Mouse (Mus musculus) limb, embryonic 11.5 days (tissue): ENCODE results near the gene Gucy2c. TPM values are rescaled to one million over a fixed set of nuclear protein-coding genes. Genes with fewer than 3 reads are reported as not detected.

Experiments
- ATAC-seq: fragments of 200-750 bp; cut with Nextera tagmentation; 2 replicates; pipeline ENCODE4 v1.8.0; 2017; ENCODE audit warnings: low read depth; ENCODE audit not compliant: insufficient number of reproducible peaks, low FRiP score, low TSS enrichment
- DNase-seq: peaks from one replicate; pipeline ENCODE4 v3.0.0-alpha.2; 2015; ENCODE audit warnings: low spot score
- H3K27ac ChIP-seq: fragments of 300-500 bp; sonication (generic); replicated peaks from 2 replicates; pipeline ENCODE4 v1.5.1; 2014; ENCODE audit warnings: low read depth, mild to moderate bottlenecking, low read length
- H3K27me3 ChIP-seq: fragments of 300-500 bp; sonication (generic); 2 replicates; pipeline ENCODE4 v1.6.1; 2014; ENCODE audit warnings: mild to moderate bottlenecking, low read length, mixed read lengths; ENCODE audit not compliant: control insufficient read depth, insufficient read depth
- H3K36me3 ChIP-seq: fragments of 300-500 bp; sonication (generic); 2 replicates; pipeline ENCODE4 v1.6.1; 2014; ENCODE audit warnings: mild to moderate bottlenecking, low read length, moderate library complexity, mixed read lengths; ENCODE audit not compliant: control insufficient read depth, insufficient read depth
- H3K4me1 ChIP-seq: fragments of 300-500 bp; sonication (generic); 2 replicates; pipeline ENCODE4 v1.6.1; 2014; ENCODE audit warnings: low read length, mixed read lengths; ENCODE audit not compliant: control insufficient read depth, insufficient read depth
- H3K4me2 ChIP-seq: fragments of 300-500 bp; sonication (generic); 2 replicates; pipeline ENCODE4 v1.6.1; 2014; ENCODE audit warnings: low read depth, mild to moderate bottlenecking, moderate library complexity; ENCODE audit not compliant: severe bottlenecking
- H3K4me3 ChIP-seq: fragments of 300-500 bp; sonication (generic); 2 replicates; pipeline ENCODE4 v1.5.1; 2014; ENCODE audit warnings: low read depth, low read length
- H3K9ac ChIP-seq: fragments of 300-500 bp; sonication (generic); 2 replicates; pipeline ENCODE4 v1.6.1; 2014; ENCODE audit warnings: mild to moderate bottlenecking, low read length
- H3K9me3 ChIP-seq: fragments of 300-500 bp; sonication (generic); 2 replicates; pipeline ENCODE4 v1.6.1; 2016; ENCODE audit warnings: low read length; ENCODE audit not compliant: control insufficient read depth
- WGBS: fragments of 180-500 bp; shearing (Covaris S2); extraction: QIAGEN DNeasy Blood & Tissue Kit; methylation state at CpG from one replicate; pipeline ENCODE4 v1.1.7; 2014; 5-methylcytosine and 5-hydroxymethylcytosine counted together
- polyA plus RNA-seq: library from polyadenylated mRNA; unstranded; fragments of >200 nt; fragmentation: Nextera tagmentation; extraction: Ambion mirVana; gene quantifications from 2 replicates; pipeline ENCODE4 v1.2.1, GENCODE M21; 2014

Gucy2c gene
- polyA plus RNA-seq, 1 experiment from 2014 or later = 0.35 TPM

DNA sequence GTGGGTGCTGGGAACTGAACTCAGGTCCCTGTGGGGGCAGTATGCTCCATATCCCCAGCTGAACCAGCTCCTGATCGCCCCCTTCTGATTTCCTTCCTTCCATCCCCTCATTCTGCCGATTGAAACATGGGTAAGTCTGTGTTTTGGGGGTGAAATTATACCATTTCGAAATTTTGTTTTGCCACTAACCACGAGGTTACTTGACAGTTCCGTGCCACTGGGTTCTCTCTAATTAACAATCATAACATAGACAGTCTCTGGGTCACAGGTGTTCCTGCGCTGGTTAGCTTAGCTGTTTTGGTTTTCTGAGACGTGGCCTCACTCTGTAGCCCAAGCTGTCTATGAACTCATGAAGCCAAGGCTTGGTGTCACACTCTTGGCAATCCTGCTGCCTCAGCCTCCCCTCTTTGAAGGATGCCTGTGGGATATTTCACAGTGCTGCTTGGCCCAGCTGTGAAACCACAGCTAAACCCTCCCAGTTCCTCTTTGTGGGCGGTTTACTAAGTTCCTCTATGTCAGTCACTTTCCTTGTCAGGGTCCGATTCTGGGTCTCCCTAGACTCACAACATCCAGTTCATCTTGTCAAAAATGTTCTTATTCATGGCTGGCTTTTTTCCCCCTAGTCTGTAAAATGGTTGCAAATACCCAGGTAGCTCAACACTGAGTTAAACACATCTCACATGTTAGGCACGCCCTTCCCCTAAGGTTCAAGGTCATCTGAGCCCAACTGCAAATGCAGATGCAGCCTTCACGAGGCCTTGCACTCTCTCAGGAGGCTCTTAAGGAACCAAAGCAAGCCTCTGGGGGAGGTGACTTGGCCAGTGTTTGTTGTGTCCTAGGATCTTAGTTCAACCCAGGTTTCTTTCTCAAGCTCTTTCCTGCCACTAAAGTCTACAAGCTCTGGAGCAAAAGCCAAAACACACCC, 97.9 kb downstream of the Gucy2c start:
- no peaks in the 10 kb centered on the region for H3K27me3 ChIP-seq
- no peak overlapping the region for H3K9ac ChIP-seq
- DNase-seq (no peak), ATAC-seq (no peak)
- no peak overlapping the region for H3K4me3 ChIP-seq
- no peaks in the 10 kb centered on the region for H3K36me3 ChIP-seq
- no peaks in the 10 kb centered on the region for H3K9me3 ChIP-seq
- no peaks in the 10 kb centered on the region for H3K4me1 ChIP-seq
- no peak overlapping the region for H3K27ac ChIP-seq
- 86% methylated on average over 11 of the region's 11 CpGs for WGBS
- H3K4me2 ChIP-seq = no peak overlapping the region

DNA sequence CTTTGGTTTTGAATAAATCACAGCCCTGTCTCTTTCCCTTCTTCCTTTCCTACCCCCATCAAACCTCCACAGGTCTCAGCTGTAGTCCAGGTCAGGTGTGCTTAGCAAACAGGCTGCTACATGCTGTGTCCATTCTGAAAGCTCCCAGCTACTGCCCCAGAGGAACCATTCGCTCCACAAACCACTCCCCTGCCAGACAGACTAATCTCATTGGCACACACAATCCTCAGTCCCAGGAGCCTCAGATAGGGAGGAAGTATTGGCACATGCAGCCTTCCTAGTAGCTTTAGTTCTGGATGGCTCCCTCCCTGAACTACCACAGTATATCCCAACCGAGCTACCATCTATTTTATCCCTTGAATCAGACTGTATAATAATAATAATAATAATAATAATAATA, 102.2 kb downstream of the Gucy2c start:
- DNase-seq (no peak), ATAC-seq (no peak)
- Histone ChIP-seq H3K9me3 (no peaks in the 10 kb centered on the region), H3K4me1 (no peaks in the 10 kb centered on the region), H3K4me3 (no peak overlapping the region), H3K27ac (no peak overlapping the region), H3K4me2 (no peak overlapping the region), H3K9ac (no peak overlapping the region), H3K27me3 (no peaks in the 10 kb centered on the region), H3K36me3 (no peaks in the 10 kb centered on the region)
- 41% methylated on average over 2 of the region's 2 CpGs for WGBS

DNA sequence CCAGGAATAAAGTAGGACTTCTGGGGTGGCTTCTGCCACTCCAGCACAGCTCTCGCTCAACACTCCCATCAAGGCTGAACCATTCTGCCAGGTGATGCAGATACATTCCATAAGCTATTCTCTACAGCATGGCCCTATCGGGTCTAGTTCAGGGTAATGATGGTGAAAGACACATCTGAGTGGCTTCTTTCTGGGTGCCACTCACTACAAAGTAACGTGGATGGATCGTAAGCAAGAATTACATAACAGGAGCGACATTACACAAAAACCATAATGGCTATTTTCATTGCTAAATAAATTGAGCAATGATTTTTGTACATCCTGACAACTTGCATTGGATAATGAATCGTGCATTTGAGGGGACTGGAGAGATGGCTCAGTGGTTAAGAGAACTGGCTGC, 106.6 kb downstream of the Gucy2c start:
- 92% methylated on average over 6 of the region's 6 CpGs for WGBS
- no peak for ATAC-seq
- H3K36me3 ChIP-seq = no peaks in the 10 kb centered on the region
- H3K27ac ChIP-seq = no peak overlapping the region
- H3K4me1 ChIP-seq = no peaks in the 10 kb centered on the region
- DNase-seq = no peak
- no peaks in the 10 kb centered on the region for H3K27me3 ChIP-seq
- no peak overlapping the region for H3K9ac ChIP-seq
- H3K4me2 ChIP-seq = no peak overlapping the region
- H3K9me3 ChIP-seq = no peaks in the 10 kb centered on the region
- H3K4me3 ChIP-seq = no peak overlapping the region

DNA sequence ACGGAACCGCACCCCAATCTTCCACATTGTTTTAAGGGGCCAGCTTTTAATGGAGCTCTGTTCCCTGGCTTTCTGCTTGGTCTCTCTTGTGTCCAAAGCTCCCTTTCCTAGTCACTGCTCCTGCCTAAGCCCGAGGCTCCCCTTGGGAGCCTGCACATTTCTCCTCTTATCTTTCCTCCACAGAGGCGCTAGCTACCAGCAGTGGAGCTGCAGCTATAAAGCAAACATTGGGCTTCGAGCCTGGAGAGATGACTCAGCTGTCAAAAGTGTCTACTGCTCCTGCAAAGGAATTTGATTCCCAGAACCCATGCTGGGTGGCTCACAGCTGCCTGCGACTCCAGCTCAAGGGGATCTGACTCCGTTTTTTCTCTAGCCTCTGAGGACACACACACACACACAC, 109.1 kb downstream of the Gucy2c start:
- Histone ChIP-seq H3K27me3 (no peaks in the 10 kb centered on the region), H3K4me3 (no peak overlapping the region), H3K4me2 (no peak overlapping the region), H3K36me3 (no peaks in the 10 kb centered on the region), H3K9me3 (no peaks in the 10 kb centered on the region), H3K9ac (no peak overlapping the region), H3K4me1 (no peaks in the 10 kb centered on the region), H3K27ac (no peak overlapping the region)
- 83% methylated on average over 7 of the region's 7 CpGs for WGBS
- no peak for DNase-seq
- no peak for ATAC-seq

DNA sequence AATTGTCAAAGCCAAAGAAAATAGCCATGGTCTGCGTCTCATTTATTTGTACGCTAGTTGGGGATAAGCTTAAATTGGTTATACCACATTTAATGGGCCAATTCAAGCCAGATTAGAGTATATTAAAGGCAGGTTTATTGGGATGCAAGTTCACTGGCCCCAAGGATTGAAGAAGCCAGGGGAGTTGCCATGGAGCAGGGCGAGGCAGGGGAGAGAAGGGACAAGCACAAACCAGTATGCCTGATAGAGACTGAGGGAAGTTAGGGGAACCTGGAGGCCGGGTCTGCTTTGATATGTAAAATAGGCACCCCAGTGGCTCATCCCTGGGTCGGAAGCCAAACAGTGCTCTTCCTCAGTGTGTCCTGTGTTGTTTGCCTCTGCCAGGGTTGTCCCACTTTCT, 112.3 kb downstream of the Gucy2c start:
- Histone ChIP-seq H3K27me3 (no peaks in the 10 kb centered on the region), H3K4me2 (no peak overlapping the region), H3K9me3 (no peaks in the 10 kb centered on the region), H3K9ac (no peak overlapping the region), H3K27ac (no peak overlapping the region), H3K4me1 (no peaks in the 10 kb centered on the region), H3K36me3 (no peaks in the 10 kb centered on the region), H3K4me3 (no peak overlapping the region)
- DNase-seq = no peak
- 49% methylated on average over 5 of the region's 5 CpGs for WGBS
- ATAC-seq = no peak

DNA sequence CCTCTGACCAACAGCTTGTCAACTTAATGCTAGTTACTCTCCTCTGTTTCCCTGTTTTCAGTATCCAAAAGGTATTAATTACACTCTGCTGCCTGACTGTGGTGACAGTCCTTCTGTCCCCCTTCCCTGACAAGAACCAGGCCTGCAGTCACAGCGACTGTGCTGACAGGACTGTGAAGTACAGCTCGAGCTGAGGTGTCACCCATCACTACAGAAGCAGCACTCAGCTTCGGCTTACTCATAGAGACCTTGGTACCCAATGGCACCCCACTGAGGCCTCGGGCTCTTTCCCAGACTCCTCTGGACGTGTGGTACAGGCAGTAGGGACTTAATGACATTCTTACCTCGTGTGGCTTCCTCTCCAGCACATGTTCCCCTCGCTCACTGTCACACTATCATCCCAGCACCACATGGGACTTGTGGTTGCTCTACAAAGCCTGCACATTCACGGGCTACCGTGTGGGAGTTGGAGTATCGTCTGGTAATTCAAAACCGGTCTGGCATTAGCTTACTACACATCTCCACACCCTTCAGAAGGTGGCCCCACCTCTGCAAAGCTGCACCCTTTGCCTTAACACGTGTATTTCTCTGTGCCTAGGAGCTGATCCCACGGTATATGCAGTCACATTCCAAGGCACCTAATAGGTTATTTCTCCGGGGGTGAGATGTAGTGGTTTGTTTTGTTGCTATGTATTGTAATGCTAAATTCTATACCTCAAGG, 113.1 kb downstream of the Gucy2c start:
- Histone ChIP-seq H3K4me2 (no peak overlapping the region), H3K9ac (no peak overlapping the region), H3K27ac (no peak overlapping the region), H3K27me3 (no peaks in the 10 kb centered on the region), H3K36me3 (no peaks in the 10 kb centered on the region), H3K9me3 (no peaks in the 10 kb centered on the region), H3K4me1 (no peaks in the 10 kb centered on the region), H3K4me3 (no peak overlapping the region)
- DNase-seq (no peak), ATAC-seq (no peak)
- 48% methylated on average over 14 of the region's 14 CpGs for WGBS

DNA sequence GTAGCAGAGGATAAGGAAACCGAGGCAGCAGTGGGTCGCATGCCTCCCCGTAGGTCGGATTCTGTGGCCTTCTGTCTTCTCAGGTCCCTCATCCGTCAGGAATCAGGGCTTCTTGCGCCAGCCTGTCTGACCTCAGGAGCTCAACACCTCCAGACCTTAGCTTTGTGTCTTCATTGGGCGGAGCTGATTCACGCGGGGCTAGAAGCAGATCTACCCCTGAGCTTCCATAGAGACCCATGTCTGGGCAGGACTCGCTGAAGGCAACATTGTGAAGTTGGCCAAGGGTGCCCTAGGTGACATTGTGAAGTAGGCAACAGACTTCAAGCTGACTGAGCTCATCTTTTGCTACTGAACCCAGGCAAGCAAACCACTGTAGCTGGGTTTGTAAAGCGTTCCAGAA, 119.5 kb downstream of the Gucy2c start:
- H3K9ac ChIP-seq = peak overlapping the region; percentile 57; the same call in 1 of the 2 replicates
- no peak for ATAC-seq
- H3K27ac ChIP-seq = no peak overlapping the region
- H3K4me1 ChIP-seq = no peaks in the 10 kb centered on the region
- H3K9me3 ChIP-seq = no peaks in the 10 kb centered on the region
- DNase-seq = no peak
- no peaks in the 10 kb centered on the region for H3K36me3 ChIP-seq
- peaks cover 21% of the 10 kb centered on the region for H3K27me3 ChIP-seq
- peak overlapping the region; percentile 77; the same call in 1 of the 2 replicates for H3K4me2 ChIP-seq
- 16% methylated on average over 11 of the region's 11 CpGs for WGBS
- no peak overlapping the region for H3K4me3 ChIP-seq

DNA sequence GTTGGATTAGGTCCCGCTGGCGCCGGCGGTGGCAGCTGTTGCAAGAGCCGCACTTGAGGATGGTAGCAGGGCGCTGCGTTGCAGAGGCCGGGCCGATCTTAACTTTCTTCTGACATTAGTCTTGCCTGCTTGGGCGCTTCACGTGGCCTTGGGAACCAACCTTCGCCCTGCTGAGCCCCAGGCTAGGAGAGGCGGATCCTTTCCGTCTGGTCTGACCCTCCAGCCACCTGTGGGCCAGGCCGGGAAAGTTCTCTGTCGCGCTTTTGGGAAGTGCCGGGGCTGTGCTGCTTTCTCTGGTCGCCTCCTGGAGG, 119.9 kb downstream of the Gucy2c start, which contains the start of gene Plbd1:
TSS of gene Plbd1 (minus strand) at position 223 of the 311 bp plus-strand sequence.
- Histone ChIP-seq H3K9me3 (no peaks in the 10 kb centered on the region), H3K27ac (no peak within 1 kb of the TSS), H3K27me3 (peaks cover 21% of the 10 kb centered on the region), H3K4me3 (peak within 1 kb of the TSS; percentile 33), H3K4me2 (peak within 1 kb of the TSS; percentile 77), H3K36me3 (no peaks in the 10 kb centered on the region), H3K4me1 (no peaks in the 10 kb centered on the region), H3K9ac (peak within 1 kb of the TSS; percentile 57; the same call in 1 of the 2 replicates)
- 0 out of 2 replicates have a peak, but pooled peaks have one; percentile 29 for ATAC-seq
- peak; percentile 62 for DNase-seq
- WGBS = under 1% methylated on average over 19 of the region's 19 CpGs
